8 mouse cellular contexts compared by ENCODE assay signal in genomic region chr5:124862871-124863741, GRCm38 (mm10). TPM values are rescaled to one million over a fixed set of nuclear protein-coding genes. Genes with fewer than 3 reads are reported as not detected.
DNase-seq lines count a peak whose midpoint lies in the region; ATAC-seq lines count a peak whose summit lies in the region.

No protein-coding gene starts in this region.

- H3K27ac ChIP-seq in heart, embryonic 13.5 days (replicated peaks), result peak overlapping the region; percentile 88
- no peak overlapping the region for H3K27ac ChIP-seq in macrophage
- H3K27ac ChIP-seq in stomach, embryonic 14.5 days (ENCODE audit: low read length), result peak overlapping the region; percentile 96

- H3K79me2 ChIP-seq in macrophage (ENCODE audit: inconsistent target), result peaks cover 5% of the 10 kb centered on the region; the same call in 1 of the 2 replicates

- under 1% methylated on average over 53 of the region's 88 CpGs for WGBS in heart, embryonic 13.5 days
- WGBS in macrophage (ENCODE audit: missing documents), result under 1% methylated on average over 63 of the region's 88 CpGs
- under 1% methylated on average over 66 of the region's 88 CpGs for WGBS in stomach, embryonic 14.5 days

- H3K4me2 ChIP-seq in heart, embryonic 13.5 days, result peak overlapping the region; percentile 96
- peak overlapping the region; percentile 87 for H3K4me2 ChIP-seq in stomach, embryonic 14.5 days (replicated peaks; ENCODE audit: low read depth, low read length)

- peak; percentile 6; the same call in 1 of the 2 replicates for ATAC-seq in heart, embryonic 13.5 days (ENCODE audit: extremely low read depth, insufficient number of reproducible peaks, low FRiP score, low TSS enrichment)
- peak; percentile 58 for ATAC-seq in stomach, embryonic 14.5 days (ENCODE audit: insufficient number of reproducible peaks, insufficient read depth, low FRiP score, low read depth)

- H3K36me3 ChIP-seq in heart, embryonic 13.5 days, result peaks cover 24% of the 10 kb centered on the region
- H3K36me3 ChIP-seq in macrophage (ENCODE audit: inconsistent target), result no peaks in the 10 kb centered on the region
- H3K36me3 ChIP-seq in stomach, embryonic 14.5 days (ENCODE audit: control insufficient read depth, insufficient read depth, low read length), result peaks cover 9% of the 10 kb centered on the region; the same call in 1 of the 2 replicates

- DNase-seq in thymus, adult 18-20 months, result peak; percentile 25 to 36
- DNase-seq in thymus, postnatal 0 days (ENCODE audit: low spot score), result no peak
- DNase-seq in cerebellum, adult 9-11 months, result peak; percentile 71
- DNase-seq in kidney, postnatal 10 days, result peak; percentile 69
- no peak for DNase-seq in adipocyte (ENCODE audit: low spot score)

- H3K4me1 ChIP-seq in heart, embryonic 13.5 days, result peaks cover 30% of the 10 kb centered on the region
- peaks cover 11% of the 10 kb centered on the region for H3K4me1 ChIP-seq in stomach, embryonic 14.5 days (ENCODE audit: control insufficient read depth, insufficient read depth, low read length)

- H3K9me3 ChIP-seq in heart, embryonic 13.5 days, result no peaks in the 10 kb centered on the region
- H3K9me3 ChIP-seq in stomach, embryonic 14.5 days (ENCODE audit: control insufficient read depth, low read depth, low read length), result no peaks in the 10 kb centered on the region

- peak overlapping the region; percentile 74 for H3K4me3 ChIP-seq in heart, embryonic 13.5 days
- peak overlapping the region; percentile 19; the same call in 1 of the 2 replicates for H3K4me3 ChIP-seq in macrophage (ENCODE audit: inconsistent target)
- peak overlapping the region; percentile 92 for H3K4me3 ChIP-seq in stomach, embryonic 14.5 days (ENCODE audit: low read depth, low read length)

- peaks cover 38% of the 10 kb centered on the region for H3K27me3 ChIP-seq in heart, embryonic 13.5 days (replicated peaks)
- no peaks in the 10 kb centered on the region for H3K27me3 ChIP-seq in stomach, embryonic 14.5 days (ENCODE audit: control insufficient read depth, insufficient read depth, low read length)

- H3K9ac ChIP-seq in heart, embryonic 13.5 days, result peak overlapping the region; percentile 88
- peak overlapping the region; percentile 81 for H3K9ac ChIP-seq in stomach, embryonic 14.5 days (replicated peaks; ENCODE audit: low read depth, low read length)

RNA-seq across cellular contexts. Expression of gene Zfp664, which starts 0.6 kb away (rescaled TPM):
- polyA plus RNA-seq in thymus, postnatal 0 days (2015; fragmentation: Nextera tagmentation; extraction: Ambion mirVana), result 62.8 and 68.2 TPM in 2 replicates
- polyA plus RNA-seq in heart, embryonic 13.5 days (2015; fragmentation: Nextera tagmentation; extraction: Ambion mirVana), result 59.2 and 59.8 TPM in 2 replicates
- total RNA-seq in macrophage (2018; cell fraction: chromatin; rRNA removed), result 10 to 100 TPM in 16 of 26 experiments, 1 to 10 TPM in 10; 4.6 to 26.4 (median 11.4) TPM
- total RNA-seq in macrophage (2018; cell fraction: cytosol; rRNA removed), result 10 to 100 TPM; 10.6 to 23.0 (median 14.7) TPM
- 10 to 100 TPM in 19 of 26 experiments, 1 to 10 TPM in 7; 7.9 to 29.2 (median 15.6) TPM for total RNA-seq in macrophage (2018; cell fraction: nucleus; rRNA removed)
- 16.3 to 23.3 TPM (median 19.9 TPM) in 3 replicates for polyA plus RNA-seq in macrophage (2018)
- polyA plus RNA-seq in stomach, embryonic 14.5 days (2014; fragmentation: Nextera tagmentation; extraction: Ambion mirVana), result 86.6 and 97.6 TPM in 2 replicates

RNA-seq across cellular contexts. Expression of gene Ccdc92, which starts 0.9 kb away (rescaled TPM):
- 4.8 and 5.2 TPM in 2 replicates for polyA plus RNA-seq in thymus, postnatal 0 days (2015; fragmentation: Nextera tagmentation; extraction: Ambion mirVana)
- polyA plus RNA-seq in heart, embryonic 13.5 days (2015; fragmentation: Nextera tagmentation; extraction: Ambion mirVana), result 3.7 and 4.4 TPM in 2 replicates
- not detected for total RNA-seq in macrophage (2018; cell fraction: chromatin; rRNA removed)
- total RNA-seq in macrophage (2018; cell fraction: cytosol; rRNA removed), result under 1 TPM in 8 of 26 experiments, not detected in 18; 0.04 to 0.31 (median 0.09) TPM
- total RNA-seq in macrophage (2018; cell fraction: nucleus; rRNA removed), result not detected
- 0.12 TPM in 1 of 3 replicates, not detected in the others for polyA plus RNA-seq in macrophage (2018)
- 8.3 and 11.5 TPM in 2 replicates for polyA plus RNA-seq in stomach, embryonic 14.5 days (2014; fragmentation: Nextera tagmentation; extraction: Ambion mirVana)

Comparison
In these comparisons a context has a peak if more than half of its experiments do, and no peak if none do; other contexts are left out.
1. DNase-seq: peak in thymus, adult 18-20 months (2 of 2), cerebellum, adult 9-11 months (single experiment) and kidney, postnatal 10 days (single experiment); none in thymus, postnatal 0 days (single experiment) and adipocyte (single experiment).
2. H3K4me3 ChIP-seq: peak in every context shown above with its lines; median percentile 92 in stomach, embryonic 14.5 days; 74 in heart, embryonic 13.5 days; 19 in macrophage.